Mouse (Mus musculus): ENCODE data around the gene Gm21854. TPM values are rescaled to one million over a fixed set of nuclear protein-coding genes. Genes with fewer than 3 reads are reported as not detected.
"Not testable (repeated sequence)": the region's sequence is repeated elsewhere in the genome, so short reads cannot be mapped to it uniquely, and the experiment has no call there.

Gm21854 gene
- not detected in 2 replicates for total RNA-seq (2012; rRNA removed)

GRCm38 (mm10) chrY:5656686-5657085 lies at the start of gene Gm21854:
Gm21854 (plus strand) TSS chrY:5656986.
- H3K27ac ChIP-seq (ENCODE audit: insufficient read depth, low read depth, low read length, poor library complexity, severe bottlenecking); H3K4me3 ChIP-seq (ENCODE audit: insufficient read depth in 1 of 2, low read depth in 1 of 2, low read length in 2 of 2, poor library complexity in 1 of 2, severe bottlenecking in 1 of 2); H3K4me1 ChIP-seq (ENCODE audit: control insufficient read depth in 2 of 2, insufficient read depth in 2 of 2, low read length in 2 of 2, poor library complexity in 1 of 2); H3K9ac ChIP-seq (ENCODE audit: insufficient read depth, low read depth, low read length, poor library complexity, severe bottlenecking); DNase-seq (ENCODE audit: low read depth, low spot score); in situ Hi-C loops (cut with MboI; ENCODE audit: low sequenced_read_pairs in 2 of 2, unreplicated experiment in 2 of 2); H3K9me3 ChIP-seq (ENCODE audit: control insufficient read depth, insufficient read depth, low read depth, low read length); H3K36me3 ChIP-seq (ENCODE audit: control insufficient read depth, insufficient read depth, low read length, poor library complexity, severe bottlenecking): not testable (repeated sequence)

Other genes starting within 250 kb of the Gm21854 start
- not detected in 2 replicates for gene Gm20914, start 69.0 kb downstream of the Gm21854 start, total RNA-seq (2012; rRNA removed)
- gene Gm28171, start 136.4 kb downstream of the Gm21854 start, total RNA-seq (2012; rRNA removed), result not detected in 2 replicates

Data from ES-E14 (cell line).